Mouse (Mus musculus): ENCODE data around the gene Evi2. TPM values are rescaled to one million over a fixed set of nuclear protein-coding genes. Genes with fewer than 3 reads are reported as not detected.

Gene Evi2
- polyA plus RNA-seq, 1 experiment, result 0.16 TPM

GRCm38 (mm10) chr11:79530774-79531173 is 385 bp upstream of the Evi2 start:
- DNase-seq, result no peak
- 91% methylated on average over 11 of the region's 11 CpGs for WGBS
- TF ChIP-seq CTCF (IDR thresholded peaks at IDR 0.05; ENCODE audit: borderline replicate concordance, insufficient read depth, low read depth, low read length) (no peak), POLR2A (IDR thresholded peaks at IDR 0.05; ENCODE audit: borderline replicate concordance, insufficient read depth, low read length) (no peak)
- peaks cover 12% of the 10 kb centered on the region for H3K4me1 ChIP-seq (ENCODE audit: control insufficient read depth, insufficient read depth, low read length)
- no peaks in the 10 kb centered on the region for H3K27me3 ChIP-seq (ENCODE audit: control insufficient read depth, insufficient read depth, low read length)
- no peak overlapping the region for H3K4me3 ChIP-seq (replicated peaks; ENCODE audit: insufficient read depth, low read depth, low read length)
- no peak overlapping the region for H3K27ac ChIP-seq (ENCODE audit: insufficient read depth, low read length)

- Histone ChIP-seq H3K4me3 (replicated peaks; ENCODE audit: insufficient read depth, low read depth, low read length) (no peak overlapping the region), H3K27ac (ENCODE audit: insufficient read depth, low read length) (no peak overlapping the region), H3K27me3 (ENCODE audit: control insufficient read depth, insufficient read depth, low read length) (no peaks in the 10 kb centered on the region), H3K4me1 (ENCODE audit: control insufficient read depth, insufficient read depth, low read length) (peaks cover 12% of the 10 kb centered on the region)
- DNase-seq, result no peak
- no peak for TF ChIP-seq CTCF (IDR thresholded peaks at IDR 0.05; ENCODE audit: borderline replicate concordance, insufficient read depth, low read depth, low read length)
- no peak for TF ChIP-seq POLR2A (IDR thresholded peaks at IDR 0.05; ENCODE audit: borderline replicate concordance, insufficient read depth, low read length)
- WGBS, result 88% methylated on average over 2 of the region's 2 CpGs
Measured at GRCm38 (mm10) chr11:79529736-79530135, 653 bp downstream of the Evi2 start.

GRCm38 (mm10) chr11:79529226-79529625 is 1.2 kb downstream of the Evi2 start:
- WGBS, result 96% methylated on average over 6 of the region's 6 CpGs
- Histone ChIP-seq H3K4me3 (replicated peaks; ENCODE audit: insufficient read depth, low read depth, low read length) (no peak overlapping the region), H3K27ac (ENCODE audit: insufficient read depth, low read length) (no peak overlapping the region), H3K4me1 (ENCODE audit: control insufficient read depth, insufficient read depth, low read length) (peaks cover 11% of the 10 kb centered on the region), H3K27me3 (ENCODE audit: control insufficient read depth, insufficient read depth, low read length) (no peaks in the 10 kb centered on the region)
- no peak for DNase-seq
- no peak for TF ChIP-seq CTCF (IDR thresholded peaks at IDR 0.05; ENCODE audit: borderline replicate concordance, insufficient read depth, low read depth, low read length)
- TF ChIP-seq POLR2A (IDR thresholded peaks at IDR 0.05; ENCODE audit: borderline replicate concordance, insufficient read depth, low read length), result no peak

- Histone ChIP-seq H3K27me3 (ENCODE audit: control insufficient read depth, insufficient read depth, low read length) (no peaks in the 10 kb centered on the region), H3K4me1 (ENCODE audit: control insufficient read depth, insufficient read depth, low read length) (peaks cover 6% of the 10 kb centered on the region; the same call in 1 of the 2 replicates), H3K27ac (ENCODE audit: insufficient read depth, low read length) (no peak overlapping the region), H3K4me3 (replicated peaks; ENCODE audit: insufficient read depth, low read depth, low read length) (no peak overlapping the region)
- 94% methylated on average over 3 of the region's 3 CpGs for WGBS
- TF ChIP-seq CTCF (IDR thresholded peaks at IDR 0.05; ENCODE audit: borderline replicate concordance, insufficient read depth, low read depth, low read length), result no peak
- no peak for TF ChIP-seq POLR2A (IDR thresholded peaks at IDR 0.05; ENCODE audit: borderline replicate concordance, insufficient read depth, low read length)
- no peak for DNase-seq
Measured at GRCm38 (mm10) chr11:79528601-79529000, 1.8 kb downstream of the Evi2 start.

- Histone ChIP-seq H3K27ac (ENCODE audit: insufficient read depth, low read length) (no peak overlapping the region), H3K4me1 (ENCODE audit: control insufficient read depth, insufficient read depth, low read length) (0 out of 2 replicates have a peak, but pooled peaks cover 2% of the 10 kb centered on the region), H3K4me3 (replicated peaks; ENCODE audit: insufficient read depth, low read depth, low read length) (no peak overlapping the region), H3K27me3 (ENCODE audit: control insufficient read depth, insufficient read depth, low read length) (no peaks in the 10 kb centered on the region)
- no peak for DNase-seq
- TF ChIP-seq POLR2A (IDR thresholded peaks at IDR 0.05; ENCODE audit: borderline replicate concordance, insufficient read depth, low read length) (no peak), CTCF (IDR thresholded peaks at IDR 0.05; ENCODE audit: borderline replicate concordance, insufficient read depth, low read depth, low read length) (no peak)
- 92% methylated on average over 5 of the region's 5 CpGs for WGBS
Measured at GRCm38 (mm10) chr11:79527739-79528384, 2.5 kb downstream of the Evi2 start.

- Histone ChIP-seq H3K27me3 (ENCODE audit: control insufficient read depth, insufficient read depth, low read length) (no peaks in the 10 kb centered on the region), H3K4me1 (ENCODE audit: control insufficient read depth, insufficient read depth, low read length) (0 out of 2 replicates have a peak, but pooled peaks cover 2% of the 10 kb centered on the region), H3K27ac (ENCODE audit: insufficient read depth, low read length) (no peak overlapping the region), H3K4me3 (replicated peaks; ENCODE audit: insufficient read depth, low read depth, low read length) (no peak overlapping the region)
- TF ChIP-seq CTCF (IDR thresholded peaks at IDR 0.05; ENCODE audit: borderline replicate concordance, insufficient read depth, low read depth, low read length), result no peak
- TF ChIP-seq POLR2A (IDR thresholded peaks at IDR 0.05; ENCODE audit: borderline replicate concordance, insufficient read depth, low read length), result no peak
- DNase-seq, result peak in 1 of 2 experiments; percentile 21
- 61% methylated on average over 15 of the region's 15 CpGs for WGBS
Measured at GRCm38 (mm10) chr11:79527015-79527738, 3.2 kb downstream of the Evi2 start.

- H3K27ac ChIP-seq (ENCODE audit: insufficient read depth, low read length), result no peak overlapping the region
- DNase-seq, result no peak
- WGBS, result 97% methylated on average over 3 of the region's 3 CpGs
Measured at GRCm38 (mm10) chr11:79526549-79526948, 3.8 kb downstream of the Evi2 start.

GRCm38 (mm10) chr11:79524310-79524575 is 6.1 kb downstream of the Evi2 start:
- TF ChIP-seq POLR2A (IDR thresholded peaks at IDR 0.05; ENCODE audit: borderline replicate concordance, insufficient read depth, low read length), result no peak
- 92% methylated on average over 1 of the region's 1 CpGs for WGBS
- no peak overlapping the region for H3K4me3 ChIP-seq (replicated peaks; ENCODE audit: insufficient read depth, low read depth, low read length)

More at GRCm38 (mm10) chr11:79526549-79526948, 3.8 kb downstream of the Evi2 start:
- Histone ChIP-seq H3K4me1 (ENCODE audit: control insufficient read depth, insufficient read depth, low read length) (0 out of 2 replicates have a peak, but pooled peaks cover 2% of the 10 kb centered on the region), H3K27me3 (ENCODE audit: control insufficient read depth, insufficient read depth, low read length) (no peaks in the 10 kb centered on the region), H3K4me3 (replicated peaks; ENCODE audit: insufficient read depth, low read depth, low read length) (no peak overlapping the region)
- TF ChIP-seq CTCF (IDR thresholded peaks at IDR 0.05; ENCODE audit: borderline replicate concordance, insufficient read depth, low read depth, low read length) (no peak), POLR2A (IDR thresholded peaks at IDR 0.05; ENCODE audit: borderline replicate concordance, insufficient read depth, low read length) (no peak)

More at GRCm38 (mm10) chr11:79524310-79524575, 6.1 kb downstream of the Evi2 start:
- Histone ChIP-seq H3K27ac (ENCODE audit: insufficient read depth, low read length) (no peak overlapping the region), H3K27me3 (ENCODE audit: control insufficient read depth, insufficient read depth, low read length) (no peaks in the 10 kb centered on the region), H3K4me1 (ENCODE audit: control insufficient read depth, insufficient read depth, low read length) (0 out of 2 replicates have a peak, but pooled peaks cover 2% of the 10 kb centered on the region)
- no peak for DNase-seq

Measured in cerebellum, adult 2 months (tissue).